Mouse (Mus musculus) small intestine, adult 2 months (tissue): ENCODE data around the gene Ttpal.

ENCODE experiments used
- CTCF ChIP-seq: fragments of 200-500 bp; IDR thresholded peaks from 2 replicates; pipeline ENCODE4 v1.5.1; 2012; ENCODE audit warnings: low read depth, mild to moderate bottlenecking, control low read depth, inconsistent platforms, low read length, moderate library complexity, mixed read lengths; ENCODE audit not compliant: insufficient replicate concordance, insufficient read length; ENCODE audit errors: extremely low read depth
- POLR2A ChIP-seq: fragments of 200-500 bp; IDR thresholded peaks from 2 replicates; pipeline ENCODE4 v1.6.1; 2012; ENCODE audit warnings: low read depth, mild to moderate bottlenecking, control low read depth, inconsistent platforms, low read length, moderate library complexity

- TF ChIP-seq CTCF (no peak), POLR2A (no peak)
These were observed 47.6 kb upstream of the Ttpal start for GRCm38 (mm10) chr2:163554425-163554982.
